Mouse (Mus musculus): ENCODE data around the gene Nuak1.

Nuak1 gene

GRCm38 (mm10) chr10:84408965-84409660 lies 31.3 kb downstream of the Nuak1 start:
- no peak for DNase-seq (ENCODE audit: low spot score in 2 of 2)

- DNase-seq (ENCODE audit: low spot score in 2 of 2) = no peak
These were observed 35.1 kb downstream of the Nuak1 start for GRCm38 (mm10) chr10:84405135-84405776.

- no peak for DNase-seq (ENCODE audit: low spot score in 2 of 2)
These were observed 38.5 kb downstream of the Nuak1 start for GRCm38 (mm10) chr10:84401907-84402371.

- no peak for DNase-seq (ENCODE audit: low spot score in 2 of 2)
These were observed 39.2 kb downstream of the Nuak1 start for GRCm38 (mm10) chr10:84401189-84401588.

GRCm38 (mm10) chr10:84400037-84400681 lies 40.2 kb downstream of the Nuak1 start:
- DNase-seq (ENCODE audit: low spot score in 2 of 2) = no peak

- no peak for DNase-seq (ENCODE audit: low spot score in 2 of 2)
These were observed 43.1 kb downstream of the Nuak1 start for GRCm38 (mm10) chr10:84397276-84397675.

GRCm38 (mm10) chr10:84395885-84396659 lies 44.3 kb downstream of the Nuak1 start:
- no peak for DNase-seq (ENCODE audit: low spot score in 2 of 2)

GRCm38 (mm10) chr10:84395259-84395658 lies 45.1 kb downstream of the Nuak1 start:
- DNase-seq (ENCODE audit: low spot score in 2 of 2) = no peak

- DNase-seq (ENCODE audit: low spot score in 2 of 2) = no peak
These were observed 46.5 kb downstream of the Nuak1 start for GRCm38 (mm10) chr10:84393881-84394280.

- DNase-seq (ENCODE audit: low spot score in 2 of 2) = no peak
These were observed 47.0 kb downstream of the Nuak1 start for GRCm38 (mm10) chr10:84393405-84393804.

- no peak for DNase-seq (ENCODE audit: low spot score in 2 of 2)
These were observed 47.7 kb downstream of the Nuak1 start for GRCm38 (mm10) chr10:84392723-84393081.

- DNase-seq (ENCODE audit: low spot score in 2 of 2) = no peak
These were observed 48.2 kb downstream of the Nuak1 start for GRCm38 (mm10) chr10:84392027-84392722.

- DNase-seq (ENCODE audit: low spot score in 2 of 2) = no peak
These were observed 50.7 kb downstream of the Nuak1 start for GRCm38 (mm10) chr10:84389707-84390106.

GRCm38 (mm10) chr10:84388357-84389141 lies 51.8 kb downstream of the Nuak1 start:
- no peak for DNase-seq (ENCODE audit: low spot score in 2 of 2)

GRCm38 (mm10) chr10:84387338-84387737 lies 53.1 kb downstream of the Nuak1 start:
- no peak for DNase-seq (ENCODE audit: low spot score in 2 of 2)

GRCm38 (mm10) chr10:84386625-84387242 lies 53.7 kb downstream of the Nuak1 start:
- no peak for DNase-seq (ENCODE audit: low spot score in 2 of 2)

GRCm38 (mm10) chr10:84386214-84386613 lies 54.2 kb downstream of the Nuak1 start:
- DNase-seq (ENCODE audit: low spot score in 2 of 2) = no peak

- DNase-seq (ENCODE audit: low spot score in 2 of 2) = no peak
These were observed 55.6 kb downstream of the Nuak1 start for GRCm38 (mm10) chr10:84384761-84385160.

- DNase-seq (ENCODE audit: low spot score in 2 of 2) = no peak
These were observed 57.2 kb downstream of the Nuak1 start for GRCm38 (mm10) chr10:84382900-84383883.
